Mouse (Mus musculus) liver, postnatal 0 days (tissue): ENCODE data around the gene Tmem135.

ENCODE experiments used
- CTCF ChIP-seq: sonication (generic); IDR thresholded peaks from 2 replicates; pipeline ENCODE4 v1.5.1; 2016; ENCODE audit warnings: antibody characterized with exemption, low read depth
- EP300 ChIP-seq: IDR thresholded peaks from 2 replicates; pipeline ENCODE4 v1.6.1; 2016; ENCODE audit warnings: antibody characterized with exemption, low read depth, mild to moderate bottlenecking

DNA sequence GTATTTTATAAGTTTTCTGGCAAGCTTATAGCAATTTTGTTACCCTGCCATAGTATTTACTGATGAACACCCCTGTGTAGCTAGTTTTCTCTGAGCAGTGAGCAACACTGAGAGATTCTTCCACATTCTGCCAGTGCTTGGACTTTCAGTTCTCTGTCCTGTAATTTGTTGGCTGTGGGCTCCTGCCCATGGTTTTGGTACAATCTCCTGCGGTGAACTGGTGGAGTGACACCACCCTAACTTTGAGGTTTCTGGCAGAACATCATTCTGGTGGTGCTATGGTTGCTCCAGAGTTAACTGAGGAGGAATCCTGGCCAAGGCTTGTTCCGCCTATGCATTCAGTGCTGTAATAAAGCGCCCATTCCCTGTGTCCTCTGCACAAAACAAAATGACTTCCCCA, 21.1 kb downstream of the Tmem135 start:
- TF ChIP-seq CTCF = no peak
- no peak for TF ChIP-seq EP300
